Mouse (Mus musculus): ENCODE measurements around the gene Osbpl10. TPM values are rescaled to one million over a fixed set of nuclear protein-coding genes. Genes with fewer than 3 reads are reported as not detected.

The Osbpl10 gene
- polyA plus RNA-seq, 1 experiment from 2014 or later = 3.5 TPM

DNA sequence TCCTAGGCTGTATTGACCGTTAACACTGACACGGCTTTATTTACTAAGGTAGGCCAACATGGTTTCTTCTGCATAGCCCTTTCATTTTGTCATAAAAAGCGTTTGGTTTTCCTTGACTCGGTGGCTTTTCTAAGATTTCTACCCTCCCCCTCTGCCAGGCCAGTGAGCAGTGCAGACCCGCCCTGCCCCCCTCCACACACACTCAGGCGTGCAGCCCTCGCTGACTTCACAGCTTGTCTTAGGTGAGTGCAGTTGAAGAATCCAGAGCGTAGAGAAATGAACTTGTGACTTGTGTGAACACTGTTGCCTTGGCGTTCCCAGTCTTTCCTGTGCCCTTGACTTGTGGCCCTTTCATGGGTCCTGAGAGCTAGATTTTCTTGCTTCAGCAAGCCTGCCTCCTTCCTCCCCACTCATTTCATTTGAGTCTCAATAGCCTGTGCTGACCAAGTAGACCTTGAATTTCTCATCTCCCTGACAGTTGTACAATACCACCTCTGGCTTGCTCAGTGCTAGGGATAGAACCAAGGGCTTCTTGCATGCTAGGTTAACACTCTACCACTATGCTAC is 212.1 kb downstream of the Osbpl10 start:
- H3K4me1 ChIP-seq = peaks cover 14% of the 10 kb centered on the region
- no peaks in the 10 kb centered on the region for H3K27me3 ChIP-seq
- H3K36me3 ChIP-seq = no peaks in the 10 kb centered on the region
- no peak overlapping the region for H3K4me2 ChIP-seq
- no peak for ATAC-seq (ENCODE audit: borderline replicate concordance, extremely low read depth, low FRiP score, low TSS enrichment)
- H3K4me3 ChIP-seq = no peak overlapping the region
- no peak overlapping the region for H3K9ac ChIP-seq
- no peak overlapping the region for H3K27ac ChIP-seq
- 53% methylated on average over 9 of the region's 9 CpGs for WGBS
- H3K9me3 ChIP-seq = no peaks in the 10 kb centered on the region

GRCm38 (mm10) chr9:115192890-115193289 is 214.5 kb downstream of the Osbpl10 start:
- H3K9ac ChIP-seq = no peak overlapping the region
- peaks cover 6% of the 10 kb centered on the region; the same call in 1 of the 2 replicates for H3K4me1 ChIP-seq
- ATAC-seq (ENCODE audit: borderline replicate concordance, extremely low read depth, low FRiP score, low TSS enrichment) = no peak
- WGBS = 75% methylated on average over 3 of the region's 3 CpGs
- no peaks in the 10 kb centered on the region for H3K36me3 ChIP-seq
- no peak overlapping the region for H3K4me3 ChIP-seq
- H3K9me3 ChIP-seq = no peaks in the 10 kb centered on the region
- H3K27me3 ChIP-seq = no peaks in the 10 kb centered on the region
- H3K4me2 ChIP-seq = no peak overlapping the region
- no peak overlapping the region for H3K27ac ChIP-seq

- Histone ChIP-seq H3K4me3 (no peak overlapping the region), H3K4me1 (peaks cover 6% of the 10 kb centered on the region; the same call in 1 of the 2 replicates), H3K4me2 (no peak overlapping the region), H3K9ac (no peak overlapping the region), H3K36me3 (no peaks in the 10 kb centered on the region), H3K27ac (peak overlapping the region; percentile 32), H3K27me3 (no peaks in the 10 kb centered on the region), H3K9me3 (no peaks in the 10 kb centered on the region)
- 37% methylated on average over 7 of the region's 7 CpGs for WGBS
- peak; percentile 77; the same call in 1 of the 2 replicates for ATAC-seq (ENCODE audit: borderline replicate concordance, extremely low read depth, low FRiP score, low TSS enrichment)
Observed at GRCm38 (mm10) chr9:115197082-115197481, 218.7 kb downstream of the Osbpl10 start.

DNA sequence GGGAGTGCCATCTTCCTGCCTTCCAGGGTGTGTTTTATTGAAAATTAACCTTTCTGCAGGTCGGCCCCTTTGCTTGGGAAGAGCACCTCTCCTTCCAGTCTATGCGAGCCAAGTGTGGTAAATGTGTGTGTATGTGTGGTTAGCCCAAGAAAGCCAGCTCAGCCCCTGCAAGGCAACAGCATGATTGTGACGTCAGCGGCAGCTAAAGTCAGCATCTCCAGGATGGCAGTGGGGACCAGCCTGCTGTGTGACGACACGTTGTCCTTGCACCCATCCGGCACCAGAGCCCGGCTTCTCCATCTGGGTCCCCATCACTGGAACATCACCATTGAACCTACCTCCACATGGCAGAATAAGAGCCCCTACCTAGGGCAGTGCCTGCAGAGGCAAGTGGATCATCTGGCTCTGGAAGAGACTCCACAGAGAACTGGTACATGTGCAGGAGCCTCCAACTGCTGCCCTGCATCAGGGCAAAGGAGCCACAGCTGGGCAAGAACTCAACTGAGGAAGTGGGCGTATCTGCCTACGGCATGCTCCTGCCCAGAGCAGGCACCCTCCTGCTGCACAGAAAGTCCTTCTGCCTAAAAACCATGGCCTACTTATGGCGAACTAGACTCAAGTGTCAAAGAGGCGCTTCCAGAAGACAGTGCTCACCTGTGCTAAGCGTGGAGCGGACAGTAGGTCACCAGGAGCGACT is 221.9 kb downstream of the Osbpl10 start:
- Histone ChIP-seq H3K27ac (no peak overlapping the region), H3K9ac (no peak overlapping the region), H3K9me3 (no peaks in the 10 kb centered on the region), H3K27me3 (no peaks in the 10 kb centered on the region), H3K4me1 (peaks cover 6% of the 10 kb centered on the region; the same call in 1 of the 2 replicates), H3K36me3 (no peaks in the 10 kb centered on the region), H3K4me3 (no peak overlapping the region), H3K4me2 (no peak overlapping the region)
- 92% methylated on average over 15 of the region's 15 CpGs for WGBS
- no peak for ATAC-seq (ENCODE audit: borderline replicate concordance, extremely low read depth, low FRiP score, low TSS enrichment)

GRCm38 (mm10) chr9:115201264-115201663 is 222.9 kb downstream of the Osbpl10 start:
- H3K9me3 ChIP-seq = no peaks in the 10 kb centered on the region
- no peaks in the 10 kb centered on the region for H3K27me3 ChIP-seq
- 90% methylated on average over 6 of the region's 6 CpGs for WGBS
- no peak overlapping the region for H3K27ac ChIP-seq
- H3K4me1 ChIP-seq = peaks cover 15% of the 10 kb centered on the region
- no peak overlapping the region for H3K4me3 ChIP-seq
- no peak for ATAC-seq (ENCODE audit: borderline replicate concordance, extremely low read depth, low FRiP score, low TSS enrichment)
- no peaks in the 10 kb centered on the region for H3K36me3 ChIP-seq
- no peak overlapping the region for H3K4me2 ChIP-seq
- no peak overlapping the region for H3K9ac ChIP-seq

DNA sequence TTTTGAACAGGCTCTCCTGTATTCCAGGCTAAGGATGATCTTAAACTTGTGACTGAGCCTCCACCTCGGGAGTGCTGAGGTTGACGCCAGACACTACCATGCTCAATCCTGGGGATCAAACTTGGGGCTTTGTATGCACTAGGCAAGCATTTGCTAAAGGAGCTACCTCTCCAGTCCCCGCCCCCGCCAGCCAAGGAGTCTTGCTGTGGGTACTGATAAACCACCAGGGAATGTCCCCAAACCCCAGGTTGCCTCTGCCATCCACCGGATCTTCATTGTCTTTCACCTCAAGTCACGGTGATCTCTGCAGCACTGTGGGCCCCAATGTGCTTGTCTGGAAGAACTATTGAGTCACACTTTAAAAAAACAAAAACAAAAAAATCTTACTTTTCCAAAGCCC is 224.8 kb downstream of the Osbpl10 start:
- no peak overlapping the region for H3K27ac ChIP-seq
- no peak overlapping the region for H3K4me3 ChIP-seq
- no peaks in the 10 kb centered on the region for H3K9me3 ChIP-seq
- H3K27me3 ChIP-seq = no peaks in the 10 kb centered on the region
- peaks cover 13% of the 10 kb centered on the region for H3K4me1 ChIP-seq
- H3K9ac ChIP-seq = no peak overlapping the region
- no peak for ATAC-seq (ENCODE audit: borderline replicate concordance, extremely low read depth, low FRiP score, low TSS enrichment)
- H3K4me2 ChIP-seq = no peak overlapping the region
- WGBS = 52% methylated on average over 6 of the region's 6 CpGs
- H3K36me3 ChIP-seq = no peaks in the 10 kb centered on the region

GRCm38 (mm10) chr9:115205491-115205890 is 227.1 kb downstream of the Osbpl10 start:
- no peaks in the 10 kb centered on the region for H3K27me3 ChIP-seq
- ATAC-seq (ENCODE audit: borderline replicate concordance, extremely low read depth, low FRiP score, low TSS enrichment) = peak; percentile 27; the same call in 1 of the 2 replicates
- peaks cover 13% of the 10 kb centered on the region for H3K4me1 ChIP-seq
- 1% methylated on average over 6 of the region's 6 CpGs for WGBS
- no peak overlapping the region for H3K4me3 ChIP-seq
- no peak overlapping the region for H3K9ac ChIP-seq
- no peaks in the 10 kb centered on the region for H3K9me3 ChIP-seq
- no peaks in the 10 kb centered on the region for H3K36me3 ChIP-seq
- H3K27ac ChIP-seq = no peak overlapping the region
- H3K4me2 ChIP-seq = peak overlapping the region; percentile 36; the same call in 1 of the 2 replicates

- H3K4me2 ChIP-seq = no peak overlapping the region
- WGBS = 33% methylated on average over 5 of the region's 5 CpGs
- no peaks in the 10 kb centered on the region for H3K36me3 ChIP-seq
- H3K27me3 ChIP-seq = no peaks in the 10 kb centered on the region
- H3K27ac ChIP-seq = no peak overlapping the region
- no peak overlapping the region for H3K9ac ChIP-seq
- no peak overlapping the region for H3K4me3 ChIP-seq
- peaks cover 13% of the 10 kb centered on the region for H3K4me1 ChIP-seq
- no peak; the same call in 1 of the 2 replicates for ATAC-seq (ENCODE audit: borderline replicate concordance, extremely low read depth, low FRiP score, low TSS enrichment)
- no peaks in the 10 kb centered on the region for H3K9me3 ChIP-seq
Observed at GRCm38 (mm10) chr9:115206219-115206618, 227.8 kb downstream of the Osbpl10 start.

- Histone ChIP-seq H3K9me3 (no peaks in the 10 kb centered on the region), H3K27ac (no peak overlapping the region), H3K36me3 (no peaks in the 10 kb centered on the region), H3K4me2 (no peak overlapping the region), H3K27me3 (no peaks in the 10 kb centered on the region), H3K4me3 (no peak overlapping the region), H3K9ac (no peak overlapping the region), H3K4me1 (peaks cover 15% of the 10 kb centered on the region)
- no peak for ATAC-seq (ENCODE audit: borderline replicate concordance, extremely low read depth, low FRiP score, low TSS enrichment)
- WGBS = 85% methylated on average over 7 of the region's 7 CpGs
Observed at GRCm38 (mm10) chr9:115209737-115210136, 231.4 kb downstream of the Osbpl10 start.

DNA sequence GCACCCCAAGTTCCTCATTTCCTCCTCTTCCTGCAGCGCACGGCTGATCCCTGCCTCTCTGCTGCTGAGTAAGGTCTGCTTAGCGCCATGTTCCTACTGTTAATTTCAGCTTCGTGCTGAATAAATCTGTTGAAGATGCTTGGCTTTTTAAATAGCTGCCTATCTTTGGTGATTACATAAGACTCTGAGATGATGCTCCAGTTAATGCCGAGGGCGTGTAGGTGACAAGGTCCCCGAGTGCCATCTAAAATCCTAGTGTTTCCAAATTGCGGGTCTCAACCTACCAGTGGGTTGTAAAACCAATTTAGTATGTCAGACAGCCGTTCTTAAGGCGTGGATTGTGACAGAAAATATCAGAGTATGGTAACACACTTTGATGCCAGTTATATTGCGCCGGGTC is 232.2 kb downstream of the Osbpl10 start:
- ATAC-seq (ENCODE audit: borderline replicate concordance, extremely low read depth, low FRiP score, low TSS enrichment) = no peak
- WGBS = 81% methylated on average over 12 of the region's 12 CpGs

GRCm38 (mm10) chr9:115213755-115214264 is 235.4 kb downstream of the Osbpl10 start:
- Histone ChIP-seq H3K27me3 (no peaks in the 10 kb centered on the region), H3K36me3 (no peaks in the 10 kb centered on the region), H3K9ac (no peak overlapping the region), H3K4me2 (no peak overlapping the region), H3K4me1 (peaks cover 16% of the 10 kb centered on the region), H3K27ac (no peak overlapping the region), H3K4me3 (no peak overlapping the region), H3K9me3 (no peaks in the 10 kb centered on the region)
- no peak for ATAC-seq (ENCODE audit: borderline replicate concordance, extremely low read depth, low FRiP score, low TSS enrichment)
- 90% methylated on average over 5 of the region's 5 CpGs for WGBS

More for the DNA sequence above, 232.2 kb downstream of the Osbpl10 start:
- H3K4me1 ChIP-seq = peaks cover 21% of the 10 kb centered on the region
- no peaks in the 10 kb centered on the region for H3K9me3 ChIP-seq
- H3K36me3 ChIP-seq = no peaks in the 10 kb centered on the region
- no peaks in the 10 kb centered on the region for H3K27me3 ChIP-seq
- H3K27ac ChIP-seq = no peak overlapping the region
- no peak overlapping the region for H3K9ac ChIP-seq
- H3K4me2 ChIP-seq = no peak overlapping the region
- no peak overlapping the region for H3K4me3 ChIP-seq

Measured in lung, embryonic 15.5 days (tissue).